Mouse (Mus musculus) liver, embryonic 14.5 days (tissue): Measurements from ENCODE around the gene Dse.

ENCODE experiments used
- CTCF ChIP-seq: IDR thresholded peaks from 2 replicates; pipeline ENCODE4 v1.5.1; 2016; ENCODE audit warnings: antibody characterized with exemption, low read depth, control low read depth
- EP300 ChIP-seq: IDR thresholded peaks from 2 replicates; pipeline ENCODE4 v1.6.1; 2016; ENCODE audit warnings: antibody characterized with exemption, low read depth

GRCm38 (mm10) chr10:34205825-34206224 lies 1.7 kb downstream of the Dse start:
- no peak for TF ChIP-seq CTCF
- no peak for TF ChIP-seq EP300
